In genomic region chr14:105016089-105016846, GRCm38 (mm10) we compare ENCODE assay signal across 13 mouse cellular contexts.
DNase-seq lines count a peak whose midpoint lies in the region; ATAC-seq and TF ChIP-seq lines count a peak whose summit lies in the region.
"Had no signal": no experiment of that assay in that cellular context is flagged by ENCODE, and none has a peak within 500 bp of the region (broad histone marks: within the 10 kb centered on the region; RNA-seq: fewer than 3 reads in every experiment).

No protein-coding gene starts in this region.

- H3K9ac ChIP-seq in kidney, postnatal 0 days (ENCODE audit: low read depth, low read length), result no peak overlapping the region
- no peak overlapping the region for H3K9ac ChIP-seq in embryonic facial prominence, embryonic 15.5 days
- H3K9ac ChIP-seq: liver, embryonic 14.5 days had no signal

- peak overlapping the region; percentile 32; the same call in 1 of the 2 replicates for H3K4me2 ChIP-seq in kidney, postnatal 0 days (ENCODE audit: low read length)
- no peak overlapping the region for H3K4me2 ChIP-seq in embryonic facial prominence, embryonic 15.5 days (replicated peaks)

- H3K9me3 ChIP-seq in kidney, postnatal 0 days (replicated peaks; ENCODE audit: low read length), result no peaks in the 10 kb centered on the region
- H3K9me3 ChIP-seq in embryonic facial prominence, embryonic 15.5 days (replicated peaks), result no peaks in the 10 kb centered on the region
- peaks cover 4% of the 10 kb centered on the region; the same call in 1 of the 2 replicates for H3K9me3 ChIP-seq in midbrain, embryonic 10.5 days (replicated peaks)

- H3K36me3 ChIP-seq in kidney, postnatal 0 days (ENCODE audit: insufficient read depth, low read length), result no peaks in the 10 kb centered on the region
- H3K36me3 ChIP-seq in embryonic facial prominence, embryonic 15.5 days, result no peaks in the 10 kb centered on the region
- H3K36me3 ChIP-seq in midbrain, embryonic 10.5 days, result no peaks in the 10 kb centered on the region

- no peaks in the 10 kb centered on the region for H3K27me3 ChIP-seq in kidney, postnatal 0 days (ENCODE audit: insufficient read depth, low read length)
- H3K27me3 ChIP-seq in embryonic facial prominence, embryonic 15.5 days, result no peaks in the 10 kb centered on the region
- H3K27me3 ChIP-seq in midbrain, embryonic 10.5 days (ENCODE audit: low read depth, poor library complexity, severe bottlenecking), result no peaks in the 10 kb centered on the region
- H3K27me3 ChIP-seq: CH12.LX had no signal

- no peak overlapping the region for H3K4me3 ChIP-seq in kidney, postnatal 0 days (replicated peaks; ENCODE audit: low read depth, low read length)
- H3K4me3 ChIP-seq in embryonic facial prominence, embryonic 15.5 days (replicated peaks), result no peak overlapping the region
- H3K4me3 ChIP-seq in midbrain, embryonic 10.5 days, result peak overlapping the region; percentile 30; the same call in 1 of the 2 replicates

- DNase-seq in kidney, postnatal 0 days (ENCODE audit: low spot score), result peak; percentile 13
- no peak for DNase-seq in kidney, adult 11 months
- peak; percentile 25 for DNase-seq in midbrain, embryonic 10.5 days (ENCODE audit: low spot score)
- peak; percentile 2 for DNase-seq in telencephalon, adult 2 months (ENCODE audit: low read depth, low spot score)
- DNase-seq in spleen, postnatal 10 days (ENCODE audit: low spot score in 2 of 2), result no peak
- no peak for DNase-seq in layer of hippocampus, postnatal 36 days
- DNase-seq in lung, adult 18-20 months, result no peak
- DNase-seq: cerebellum, adult 18-20 months; right cerebral cortex, postnatal 4 days; thymus, adult 2 months had no signal

- peak; percentile 18; the same call in 1 of the 2 replicates for TF ChIP-seq CTCF in kidney, postnatal 0 days (IDR thresholded peaks at IDR 0.05; ENCODE audit: low read depth)

- H3K27ac ChIP-seq in kidney, postnatal 0 days, result no peak overlapping the region
- H3K27ac ChIP-seq in embryonic facial prominence, embryonic 15.5 days (replicated peaks), result no peak overlapping the region
- peak overlapping the region; percentile 61 for H3K27ac ChIP-seq in midbrain, embryonic 10.5 days (replicated peaks)
- H3K27ac ChIP-seq: liver, embryonic 14.5 days had no signal

- H3K4me1 ChIP-seq in kidney, postnatal 0 days (replicated peaks; ENCODE audit: insufficient read depth, low read length), result no peaks in the 10 kb centered on the region
- no peaks in the 10 kb centered on the region for H3K4me1 ChIP-seq in embryonic facial prominence, embryonic 15.5 days
- peaks cover 10% of the 10 kb centered on the region for H3K4me1 ChIP-seq in midbrain, embryonic 10.5 days

- no peak; the same call in 1 of the 2 replicates for ATAC-seq in kidney, postnatal 0 days (replicated peaks; ENCODE audit: low FRiP score, low read depth)
- ATAC-seq in embryonic facial prominence, embryonic 15.5 days (ENCODE audit: insufficient number of reproducible peaks, low FRiP score, low TSS enrichment, low read depth), result peak; percentile 55; the same call in 1 of the 2 replicates

- WGBS in kidney, postnatal 0 days, result 24% methylated on average over 17 of the region's 17 CpGs
- WGBS in embryonic facial prominence, embryonic 15.5 days, result 37% methylated on average over 17 of the region's 17 CpGs
- 34% methylated on average over 17 of the region's 17 CpGs for WGBS in midbrain, embryonic 10.5 days

Comparison
In these comparisons a context has a peak if more than half of its experiments do, and no peak if none do; other contexts are left out.
1. DNase-seq: peak in kidney, postnatal 0 days (single experiment), midbrain, embryonic 10.5 days (single experiment) and telencephalon, adult 2 months (single experiment); none in kidney, adult 11 months (single experiment), spleen, postnatal 10 days (0 of 2), layer of hippocampus, postnatal 36 days (0 of 2) and lung, adult 18-20 months (0 of 2).